Mouse (Mus musculus) layer of hippocampus, postnatal 14 days (tissue): ENCODE data around the gene Klk1. TPM values are rescaled to one million over a fixed set of nuclear protein-coding genes. Genes with fewer than 3 reads are reported as not detected.
A peak's percentile ranks its signal among the peaks of the same experiment; 100 is the strongest.
"Not testable (repeated sequence)": the region's sequence is repeated elsewhere in the genome, so short reads cannot be mapped to it uniquely, and the experiment has no call there.

Source experiments
- DNase-seq, 2 experiments: peaks; one replicate each; pipeline ENCODE4 v3.0.0; 2021 to 2022; ENCODE audit warnings: low spot score in 2 of 2, mixed read lengths in 1 of 2
- long read RNA-seq, 2 experiments: library from polyadenylated mRNA; stranded (forward); transcript quantifications; one replicate each; pipeline ENCODE4 v2.0.0; 2021
- total RNA-seq, 2 experiments: library from RNA; stranded (reverse); gene quantifications; 2 replicates each; pipeline ENCODE4 v1.2.3; 2021

The Klk1 gene
- total RNA-seq, result not detected
- long read RNA-seq, experiment 1, result 0 reads
- long read RNA-seq, experiment 2, result 0 reads

DNA sequence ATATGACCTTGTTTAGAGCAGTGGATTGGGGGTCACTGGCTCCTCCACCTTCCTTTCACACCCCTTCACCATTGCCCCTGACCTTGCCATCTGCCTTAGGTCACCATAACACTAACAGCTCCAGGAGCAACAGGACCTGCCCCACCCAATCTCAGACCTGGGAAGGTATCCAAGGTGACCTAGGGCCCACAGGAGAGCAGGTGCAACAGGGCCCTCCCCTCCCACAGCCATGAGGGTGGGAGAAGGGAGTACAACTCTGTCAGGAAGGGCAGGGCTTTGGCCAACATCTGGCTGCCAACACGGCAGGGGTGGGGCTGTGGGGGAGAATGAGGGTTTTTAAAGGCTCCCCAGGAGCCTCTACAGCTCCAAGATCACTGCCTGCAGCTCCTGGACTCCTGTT lies at the start of gene Klk1:
Gene Klk1 (plus strand): TSS at position 285 of the 400 bp plus-strand sequence.
- no peak for DNase-seq

DNA sequence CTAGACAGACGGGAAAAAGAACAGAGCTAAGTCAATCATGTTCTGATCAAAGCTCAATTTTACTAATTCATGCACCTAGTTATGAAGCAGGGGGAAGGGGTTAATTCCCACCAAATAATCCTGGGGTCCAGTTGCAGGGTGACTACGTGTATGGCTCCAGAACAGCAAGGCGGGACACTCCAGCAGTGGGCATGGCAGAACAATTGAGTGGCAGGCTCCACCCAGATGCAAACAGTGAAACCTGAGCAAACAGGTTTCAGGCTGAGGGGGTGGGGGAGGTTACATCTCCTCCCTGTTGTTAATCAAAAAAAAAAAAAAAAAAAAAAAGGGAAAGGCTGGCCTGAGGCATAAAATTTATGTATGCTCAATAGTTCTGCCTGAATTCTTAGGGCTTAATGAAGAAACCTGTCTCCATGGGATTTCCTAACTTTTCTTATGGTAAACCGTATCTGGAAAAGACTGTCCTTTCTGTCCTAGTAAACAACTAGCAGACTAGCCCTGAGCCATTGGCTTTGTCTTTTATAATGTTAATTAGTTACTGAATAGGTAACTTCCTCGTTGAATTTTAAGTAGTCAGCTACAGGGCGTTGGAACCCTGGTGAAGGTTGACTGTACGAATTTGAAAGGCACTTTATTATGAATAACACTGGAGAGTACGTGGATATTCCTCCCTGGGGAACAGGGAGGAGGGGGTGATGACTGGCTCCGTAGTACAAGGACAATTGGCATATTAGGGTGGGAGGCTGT lies 45.7 kb upstream of the Klk1 start:
- no peak for DNase-seq

DNA sequence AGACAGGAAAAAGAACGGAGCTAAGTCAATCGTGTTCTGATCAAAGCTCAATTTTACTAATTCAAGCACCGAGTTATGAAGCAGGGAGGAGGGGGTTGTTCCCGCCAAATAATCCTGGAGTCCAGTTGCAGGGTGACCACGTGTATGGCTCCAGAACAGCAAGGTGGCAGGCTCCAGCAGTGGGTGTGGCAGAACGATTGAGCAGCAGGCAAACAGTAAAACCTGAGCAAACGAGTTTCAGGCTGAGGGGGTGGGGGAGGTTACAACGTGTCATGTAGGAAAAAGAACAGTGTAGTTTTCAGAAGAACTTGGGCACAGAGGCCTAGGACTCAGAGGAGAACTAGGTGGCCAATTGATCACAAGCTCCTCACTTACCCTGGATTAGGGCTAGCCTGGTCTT lies 38.6 kb upstream of the Klk1 start:
- not testable (repeated sequence) for DNase-seq

DNA sequence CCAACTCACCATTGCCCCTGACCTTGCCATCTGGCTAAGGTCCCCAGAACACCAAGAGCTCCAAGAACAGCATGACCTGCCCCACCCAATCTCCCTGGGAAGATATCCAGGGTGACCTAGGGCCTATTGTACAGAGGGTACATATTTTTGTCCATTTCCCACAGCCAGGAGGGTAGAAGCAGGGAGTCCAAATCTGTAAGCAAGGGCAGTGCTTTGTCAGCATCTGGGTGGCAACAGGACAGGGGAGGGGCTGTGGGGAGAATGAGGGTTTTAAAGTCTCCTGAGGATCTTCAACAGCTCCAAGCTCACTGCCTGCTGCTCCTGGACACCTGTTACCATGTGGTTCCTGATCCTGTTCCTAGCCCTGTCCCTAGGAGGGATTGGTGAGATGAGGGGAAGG lies 37.2 kb upstream of the Klk1 start, which contains the start of gene Klk1b24:
Gene Klk1b24 (plus strand): TSS at position 301 of the 400 bp plus-strand sequence.
- DNase-seq, result not testable (repeated sequence)

DNA sequence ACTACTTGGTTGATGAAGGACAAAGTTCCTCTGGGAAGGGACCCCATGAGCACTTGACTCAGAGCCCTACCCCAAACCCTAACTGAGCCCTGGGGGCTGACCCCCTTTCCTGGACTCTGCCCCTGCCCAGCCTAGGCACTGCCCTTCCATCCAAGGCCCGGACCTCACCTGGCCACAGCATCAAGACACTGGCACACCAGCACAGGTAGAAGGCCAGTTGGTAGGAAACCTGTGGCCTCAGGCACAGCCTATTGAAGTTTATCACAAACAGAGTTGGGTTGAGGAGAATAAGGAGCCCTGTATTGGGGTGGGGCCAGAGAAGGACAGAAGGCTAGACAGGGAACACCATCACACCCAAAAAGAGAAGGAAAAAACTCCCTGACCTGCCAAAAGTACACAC lies 31.7 kb upstream of the Klk1 start:
- DNase-seq, result not testable (repeated sequence)

GRCm38 (mm10) chr7:44197891-44198290 lies 27.3 kb upstream of the Klk1 start, which contains the start of gene Klk1b3:
TSS of gene Klk1b3 (plus strand) at chr7:44198191.
- no peak for DNase-seq

DNA sequence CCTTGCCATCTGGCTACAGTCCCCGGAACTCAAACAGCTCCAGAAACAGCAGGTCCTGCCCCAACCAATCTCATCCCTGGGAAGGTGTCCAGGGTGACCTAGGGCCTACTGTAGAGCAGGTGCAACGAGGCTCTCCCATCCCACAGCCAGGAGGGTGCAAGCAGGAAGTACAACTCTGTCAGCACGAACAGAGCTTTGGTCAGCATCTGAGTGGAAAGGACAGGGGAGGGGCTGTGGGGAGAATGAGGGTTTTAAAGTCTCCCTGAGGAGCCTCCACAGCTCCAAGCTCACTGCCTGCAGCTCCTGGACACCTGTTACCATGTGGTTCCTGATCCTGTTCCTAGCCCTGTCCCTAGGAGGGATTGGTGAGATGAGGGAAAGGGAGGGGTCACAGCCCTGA lies 18.0 kb upstream of the Klk1 start, which contains the start of gene Klk1b4:
Gene Klk1b4 (plus strand): TSS at position 301 of the 400 bp plus-strand sequence.
- DNase-seq, result not testable (repeated sequence)

DNA sequence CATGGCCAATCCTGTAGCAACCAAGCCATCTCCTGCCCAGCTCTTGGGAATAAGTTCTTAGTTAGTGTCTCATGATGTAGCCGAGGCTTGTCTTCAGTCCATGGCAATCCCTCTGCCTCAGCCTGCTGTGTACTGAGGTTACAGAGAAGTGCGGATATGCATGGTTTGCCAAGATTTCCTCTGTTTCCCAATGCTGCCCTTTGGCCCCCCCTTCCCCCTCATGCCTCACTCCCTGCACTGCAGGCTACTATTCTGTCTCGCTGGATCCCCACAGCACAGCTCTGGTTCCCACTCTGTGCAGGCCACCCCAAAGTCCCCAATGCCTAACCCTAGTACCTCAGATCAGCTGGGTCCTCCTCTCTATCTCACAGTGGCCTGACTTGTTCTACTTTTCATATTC lies 16.9 kb upstream of the Klk1 start:
- DNase-seq, result no peak

DNA sequence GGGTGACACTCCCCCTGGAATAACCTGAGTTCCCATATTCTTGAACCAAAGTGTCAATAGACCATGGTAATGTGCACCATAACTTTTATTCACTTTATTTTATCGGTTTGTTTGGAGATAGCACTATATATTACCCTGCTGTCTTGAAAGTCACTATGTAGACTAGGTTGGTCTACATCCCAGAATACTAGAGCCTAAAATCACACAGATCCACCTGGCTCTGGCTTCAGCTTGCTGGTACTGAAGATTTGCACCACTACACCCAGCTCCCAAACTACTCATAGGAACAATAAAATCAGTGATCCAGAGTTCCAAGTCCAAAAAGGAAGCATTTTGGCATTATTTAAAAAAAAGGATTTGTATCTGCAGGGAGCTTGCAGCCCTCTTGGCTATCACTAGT lies 9.5 kb upstream of the Klk1 start, which contains the start of gene Klk1b5:
Gene Klk1b5 (plus strand): TSS at position 301 of the 400 bp plus-strand sequence.
- no peak for DNase-seq

DNA sequence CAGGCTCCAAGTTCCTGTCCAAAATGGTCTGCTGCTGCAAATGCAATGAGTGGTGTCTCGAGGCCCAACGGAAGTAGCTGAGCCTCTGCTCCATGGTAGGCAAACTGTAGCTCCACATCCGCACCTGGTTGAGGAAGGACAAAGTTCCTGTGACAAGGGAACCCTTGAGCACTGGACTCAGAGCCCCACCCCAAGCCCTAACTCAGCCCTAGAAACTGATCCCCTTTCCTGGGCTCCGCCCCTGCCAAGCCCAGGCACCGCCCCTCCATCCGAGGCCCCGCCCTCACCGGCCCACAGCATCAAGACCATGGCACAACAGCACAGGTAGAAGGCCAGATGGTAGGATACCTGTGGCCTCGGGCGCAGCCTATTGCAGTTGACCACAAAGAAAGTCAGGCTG lies 3.6 kb upstream of the Klk1 start:
- not testable (repeated sequence) for DNase-seq

- not testable (repeated sequence) for DNase-seq
Measured at GRCm38 (mm10) chr7:44222335-44222734, 2.8 kb upstream of the Klk1 start.

GRCm38 (mm10) chr7:44235909-44236308 lies 10.7 kb downstream of the Klk1 start, which contains the start of gene Gm36864:
TSS of gene Gm36864 (plus strand) at chr7:44236177.
- no peak for DNase-seq

DNA sequence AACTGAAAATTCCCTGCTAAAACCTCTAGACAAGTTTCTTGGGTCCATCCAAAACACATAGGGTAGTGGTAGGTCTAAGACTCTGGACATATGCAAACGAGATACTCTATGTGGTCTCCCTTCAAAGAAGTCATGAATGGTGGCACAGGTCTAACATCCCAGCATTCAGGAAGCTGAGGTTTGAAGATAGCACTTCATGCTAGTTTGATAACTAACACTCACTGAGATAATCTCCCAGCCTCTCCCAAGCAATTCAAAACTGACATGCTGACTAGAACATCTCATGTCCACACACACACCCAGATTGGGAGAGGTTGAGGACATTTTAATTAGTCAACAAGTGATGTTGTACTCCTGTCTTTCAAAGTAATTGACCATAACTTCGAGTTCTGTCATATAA lies 14.8 kb downstream of the Klk1 start:
- no peak for DNase-seq

DNA sequence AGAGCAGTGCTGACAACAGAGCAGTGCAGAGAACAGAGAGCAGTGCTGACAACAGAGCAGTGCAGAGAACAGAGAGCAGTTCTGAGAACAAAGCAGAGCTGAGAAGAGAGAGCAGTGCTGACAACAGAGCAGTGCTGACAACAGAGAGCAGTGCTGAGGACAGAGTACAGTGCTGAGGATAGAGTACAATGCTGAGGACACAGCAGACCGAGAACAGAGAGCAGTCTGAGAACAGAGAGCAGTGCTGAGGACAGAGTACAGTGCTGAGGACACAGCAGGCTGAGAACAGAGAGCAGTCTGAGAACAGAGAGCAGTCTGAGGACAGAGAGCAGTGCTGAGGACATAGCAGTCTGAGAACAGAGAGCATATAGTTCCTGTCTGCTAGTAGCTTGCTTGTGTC lies 15.6 kb downstream of the Klk1 start:
- no peak for DNase-seq

GRCm38 (mm10) chr7:44241163-44241562 lies 16.0 kb downstream of the Klk1 start:
- no peak for DNase-seq

GRCm38 (mm10) chr7:44244080-44244479 lies 18.9 kb downstream of the Klk1 start:
- no peak for DNase-seq

GRCm38 (mm10) chr7:44246055-44246983 lies 21.2 kb downstream of the Klk1 start, which contains the start of the genes 1700028J19Rik and 2410002F23Rik:
TSS of gene 1700028J19Rik (minus strand) at chr7:44246695.
TSS of gene 2410002F23Rik (plus strand) at chr7:44246722.
- peak; percentile 93 to 96 for DNase-seq

DNA sequence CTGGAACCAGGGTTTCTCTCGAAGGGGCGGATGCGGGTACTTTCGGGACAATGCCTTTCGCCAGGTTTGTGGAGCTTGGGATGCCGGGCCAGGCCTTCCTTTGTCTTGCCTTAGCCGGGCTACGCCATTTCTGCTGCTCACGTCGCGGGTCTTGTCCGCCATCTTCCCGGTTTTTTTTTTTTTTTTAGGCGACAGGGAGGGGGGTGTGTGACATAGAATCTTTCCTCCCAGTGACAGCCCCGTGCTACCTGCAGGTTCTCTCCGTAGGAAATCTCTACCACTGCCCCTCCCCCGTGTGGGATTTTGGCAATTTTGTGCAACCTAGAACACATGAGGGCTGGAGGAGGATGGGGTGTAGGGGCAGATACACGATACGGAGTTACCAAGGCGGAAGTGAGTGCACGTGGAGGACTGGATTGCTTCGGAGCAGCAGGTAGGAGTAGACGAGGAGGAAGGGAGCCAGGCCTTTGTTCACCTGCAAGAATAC lies 21.9 kb downstream of the Klk1 start:
- DNase-seq, result peak in 1 of 2 experiments; percentile 57

GRCm38 (mm10) chr7:44247971-44248370 lies 22.8 kb downstream of the Klk1 start:
- DNase-seq, result no peak

DNA sequence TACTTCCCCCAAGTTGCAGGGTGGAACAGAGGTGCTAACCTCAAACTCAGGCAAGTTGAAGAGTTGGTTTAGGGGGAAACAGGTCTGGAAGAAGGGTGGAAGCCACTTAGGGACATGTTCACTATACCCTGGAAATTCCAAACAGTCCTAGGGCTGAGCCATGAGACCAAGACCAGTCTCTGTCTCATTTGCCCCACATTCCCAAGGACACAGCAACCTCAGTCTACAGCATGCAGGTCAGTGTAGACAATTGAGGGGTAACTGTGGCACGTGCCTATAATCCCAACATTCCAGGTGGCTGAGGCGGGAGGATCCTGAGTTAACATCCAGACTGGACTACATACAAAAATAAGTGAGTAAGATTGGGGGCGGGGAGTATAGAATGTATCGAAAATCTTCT lies 24.1 kb downstream of the Klk1 start:
- DNase-seq, result no peak

- not testable (repeated sequence) for DNase-seq
Measured at GRCm38 (mm10) chr7:44250732-44251275, 25.6 kb downstream of the Klk1 start.
